ENCODE assay signal across 10 mouse cellular contexts in genomic region chr5:111578088-111578487, GRCm38 (mm10).
DNase-seq lines count a peak whose midpoint lies in the region; ATAC-seq lines count a peak whose summit lies in the region.
"Had no signal": no experiment of that assay in that cellular context is flagged by ENCODE, and none has a peak within 500 bp of the region (broad histone marks: within the 10 kb centered on the region; RNA-seq: fewer than 3 reads in every experiment).

No protein-coding gene starts in this region.

- peaks cover 45% of the 10 kb centered on the region for H3K27me3 ChIP-seq in heart, embryonic 15.5 days
- H3K27me3 ChIP-seq in heart, embryonic 12.5 days (replicated peaks) = peaks cover 48% of the 10 kb centered on the region
- peaks cover 8% of the 10 kb centered on the region for H3K27me3 ChIP-seq in neural tube, embryonic 15.5 days (replicated peaks)
- H3K27me3 ChIP-seq in stomach, embryonic 15.5 days (replicated peaks) = no peaks in the 10 kb centered on the region

- H3K27ac ChIP-seq in heart, embryonic 15.5 days = peak overlapping the region; percentile 61; the same call in 1 of the 2 replicates
- no peak overlapping the region for H3K27ac ChIP-seq in heart, embryonic 12.5 days (ENCODE audit: poor library complexity, severe bottlenecking)
- H3K27ac ChIP-seq in neural tube, embryonic 15.5 days (replicated peaks) = no peak overlapping the region
- peak overlapping the region; percentile 82 for H3K27ac ChIP-seq in stomach, embryonic 15.5 days

- no peak overlapping the region for H3K4me2 ChIP-seq in heart, embryonic 15.5 days
- no peak overlapping the region for H3K4me2 ChIP-seq in heart, embryonic 12.5 days
- no peak overlapping the region for H3K4me2 ChIP-seq in neural tube, embryonic 15.5 days
- no peak overlapping the region for H3K4me2 ChIP-seq in stomach, embryonic 15.5 days

- 56% methylated on average over 5 of the region's 5 CpGs for WGBS in heart, embryonic 15.5 days
- 59% methylated on average over 5 of the region's 5 CpGs for WGBS in heart, embryonic 12.5 days
- WGBS in neural tube, embryonic 15.5 days = 58% methylated on average over 5 of the region's 5 CpGs
- 54% methylated on average over 5 of the region's 5 CpGs for WGBS in stomach, embryonic 15.5 days

- H3K9ac ChIP-seq in heart, embryonic 15.5 days = no peak overlapping the region
- H3K9ac ChIP-seq in heart, embryonic 12.5 days = no peak overlapping the region
- H3K9ac ChIP-seq in neural tube, embryonic 15.5 days (replicated peaks) = no peak overlapping the region
- H3K9ac ChIP-seq in stomach, embryonic 15.5 days = no peak overlapping the region

- no peaks in the 10 kb centered on the region for H3K36me3 ChIP-seq in heart, embryonic 15.5 days
- no peaks in the 10 kb centered on the region for H3K36me3 ChIP-seq in heart, embryonic 12.5 days
- no peaks in the 10 kb centered on the region for H3K36me3 ChIP-seq in neural tube, embryonic 15.5 days
- no peaks in the 10 kb centered on the region for H3K36me3 ChIP-seq in stomach, embryonic 15.5 days

- no peak for ATAC-seq in heart, embryonic 15.5 days (replicated peaks; ENCODE audit: insufficient number of reproducible peaks, insufficient read depth, low FRiP score, low read depth)
- no peak for ATAC-seq in heart, embryonic 12.5 days (ENCODE audit: insufficient number of reproducible peaks, low FRiP score)
- ATAC-seq in neural tube, embryonic 15.5 days (ENCODE audit: low FRiP score) = no peak
- 0 out of 2 replicates have a peak, but pooled peaks have one; percentile 29 for ATAC-seq in stomach, embryonic 15.5 days (ENCODE audit: insufficient read depth, low FRiP score, low read depth)
- no peak for ATAC-seq in megakaryocyte progenitor cell, adult 5-6 weeks (replicated peaks; ENCODE audit: poor library complexity)

- H3K9me3 ChIP-seq in heart, embryonic 15.5 days (replicated peaks) = no peaks in the 10 kb centered on the region
- no peaks in the 10 kb centered on the region for H3K9me3 ChIP-seq in heart, embryonic 12.5 days (replicated peaks)
- H3K9me3 ChIP-seq in neural tube, embryonic 15.5 days (replicated peaks) = no peaks in the 10 kb centered on the region
- H3K9me3 ChIP-seq in stomach, embryonic 15.5 days = no peaks in the 10 kb centered on the region

- peak; percentile 50 for DNase-seq in neural tube, embryonic 10.5 days (ENCODE audit: extremely low spot score, low spot score)
- peak; percentile 33 for DNase-seq in heart, postnatal 4 days
- no peak for DNase-seq in frontal cortex, adult 2 months (ENCODE audit: extremely low spot score in 1 of 2, low spot score in 1 of 2)
- DNase-seq: cerebellum, postnatal 36 days; thymus, postnatal 36 days had no signal

- no peak overlapping the region for H3K4me3 ChIP-seq in heart, embryonic 15.5 days
- no peak overlapping the region for H3K4me3 ChIP-seq in heart, embryonic 12.5 days
- H3K4me3 ChIP-seq in neural tube, embryonic 15.5 days (replicated peaks) = no peak overlapping the region
- no peak overlapping the region for H3K4me3 ChIP-seq in stomach, embryonic 15.5 days (replicated peaks)

- peaks cover 54% of the 10 kb centered on the region for H3K4me1 ChIP-seq in heart, embryonic 15.5 days (replicated peaks)
- H3K4me1 ChIP-seq in heart, embryonic 12.5 days (replicated peaks) = peaks cover 59% of the 10 kb centered on the region
- peaks cover 63% of the 10 kb centered on the region for H3K4me1 ChIP-seq in neural tube, embryonic 15.5 days
- H3K4me1 ChIP-seq in stomach, embryonic 15.5 days = peaks cover 67% of the 10 kb centered on the region

Comparison
In these comparisons a context has a peak if more than half of its experiments do, and no peak if none do; other contexts are left out.
1. H3K27ac ChIP-seq: peak in heart, embryonic 15.5 days (single experiment) and stomach, embryonic 15.5 days (single experiment); none in heart, embryonic 12.5 days (single experiment) and neural tube, embryonic 15.5 days (single experiment).
2. DNase-seq: peak in neural tube, embryonic 10.5 days (single experiment) and heart, postnatal 4 days (single experiment); none in frontal cortex, adult 2 months (0 of 2).